Comparison of ENCODE assay signal across 9 mouse cellular contexts in genomic region chr19:4456227-4456626, GRCm38 (mm10). TPM values are rescaled to one million over a fixed set of nuclear protein-coding genes. Genes with fewer than 3 reads are reported as not detected.
A peak's percentile ranks its signal among the peaks of the same experiment; 100 is the strongest.
DNase-seq lines count a peak whose midpoint lies in the region; ATAC-seq and TF ChIP-seq lines count a peak whose summit lies in the region.
"Had no signal": no experiment of that assay in that cellular context is flagged by ENCODE, and none has a peak within 500 bp of the region (broad histone marks: within the 10 kb centered on the region; RNA-seq: fewer than 3 reads in every experiment).

No protein-coding gene starts in this region.

- no peaks in the 10 kb centered on the region for H3K9me3 ChIP-seq in intestine, postnatal 0 days (ENCODE audit: control insufficient read depth)
- H3K9me3 ChIP-seq in intestine, embryonic 15.5 days: no peaks in the 10 kb centered on the region
- H3K9me3 ChIP-seq in MEL (replicated peaks; ENCODE audit: insufficient read depth, low read length): no peaks in the 10 kb centered on the region
- no peaks in the 10 kb centered on the region for H3K9me3 ChIP-seq in limb, embryonic 11.5 days (ENCODE audit: control insufficient read depth, low read length)

- no peaks in the 10 kb centered on the region for H3K4me1 ChIP-seq in intestine, postnatal 0 days (replicated peaks; ENCODE audit: control insufficient read depth, insufficient read depth, low read length)
- H3K4me1 ChIP-seq in intestine, embryonic 15.5 days (replicated peaks): 0 out of 2 replicates have a peak, but pooled peaks cover 4% of the 10 kb centered on the region
- 0 out of 4 replicates have a peak, but pooled peaks cover 0 to 3% of the 10 kb centered on the region in 2 experiments for H3K4me1 ChIP-seq in MEL (ENCODE audit: control insufficient read depth in 1 of 2, insufficient read depth in 2 of 2, low read length in 2 of 2)
- H3K4me1 ChIP-seq in limb, embryonic 11.5 days (ENCODE audit: control insufficient read depth, insufficient read depth, low read length): 0 out of 2 replicates have a peak, but pooled peaks cover 2% of the 10 kb centered on the region
- H3K4me1 ChIP-seq in olfactory bulb, adult 2 months (ENCODE audit: control insufficient read depth, insufficient read depth, low read length): peaks cover 20% of the 10 kb centered on the region

- DNase-seq in MEL (ENCODE audit: low read depth, low spot score): peak; percentile 66
- DNase-seq in heart, postnatal 36 days: peak; percentile 34 to 68
- DNase-seq in limb, embryonic 11.5 days (ENCODE audit: low spot score): peak; percentile 79
- DNase-seq in urinary bladder, postnatal 25 days (ENCODE audit: low spot score): peak; percentile 55

- no peak overlapping the region for H3K9ac ChIP-seq in intestine, postnatal 0 days (ENCODE audit: low read depth, low read length)
- H3K9ac ChIP-seq in intestine, embryonic 15.5 days: no peak overlapping the region
- no peak overlapping the region for H3K9ac ChIP-seq in MEL (ENCODE audit: control insufficient read depth, low read depth, low read length, poor library complexity, severe bottlenecking)
- H3K9ac ChIP-seq in limb, embryonic 11.5 days (ENCODE audit: low read length): no peak overlapping the region

- TF ChIP-seq RAD21 in MEL (IDR thresholded peaks at IDR 0.05; ENCODE audit: low read depth, low read length): peak; percentile 15

- H3K4me2 ChIP-seq in intestine, postnatal 0 days (replicated peaks; ENCODE audit: low read depth): no peak overlapping the region
- H3K4me2 ChIP-seq in intestine, embryonic 15.5 days (replicated peaks): no peak overlapping the region
- no peak overlapping the region for H3K4me2 ChIP-seq in limb, embryonic 11.5 days (ENCODE audit: low read depth, severe bottlenecking)

- H3K27ac ChIP-seq in intestine, postnatal 0 days (ENCODE audit: low read depth, low read length): no peak overlapping the region
- H3K27ac ChIP-seq in intestine, embryonic 15.5 days: no peak overlapping the region
- H3K27ac ChIP-seq in MEL (ENCODE audit: control insufficient read depth, low read depth, low read length): no peak overlapping the region
- H3K27ac ChIP-seq in limb, embryonic 11.5 days (replicated peaks; ENCODE audit: low read depth, low read length): no peak overlapping the region
- H3K27ac ChIP-seq in olfactory bulb, adult 2 months (ENCODE audit: insufficient read depth, low read depth, low read length): no peak overlapping the region

- intact Hi-C loops in heart, postnatal 36 days (cut with DNase I): no loop called here

- H3K79me2 ChIP-seq in MEL (ENCODE audit: control insufficient read depth, insufficient read depth, low read length, poor library complexity): no peaks in the 10 kb centered on the region

- peaks cover 7% of the 10 kb centered on the region; the same call in 1 of the 2 replicates for H3K27me3 ChIP-seq in intestine, postnatal 0 days (replicated peaks; ENCODE audit: control insufficient read depth, insufficient read depth, low read length)
- H3K27me3 ChIP-seq in intestine, embryonic 15.5 days (replicated peaks): no peaks in the 10 kb centered on the region
- peaks cover 3 to 5% of the 10 kb centered on the region in 2 experiments; a peak in 3 of 4 replicates for H3K27me3 ChIP-seq in MEL (ENCODE audit: control insufficient read depth in 1 of 2, insufficient read depth in 2 of 2, low read length in 2 of 2)
- no peaks in the 10 kb centered on the region for H3K27me3 ChIP-seq in limb, embryonic 11.5 days (ENCODE audit: control insufficient read depth, insufficient read depth, low read length)

- TF ChIP-seq EP300 in MEL (IDR thresholded peaks at IDR 0.05; ENCODE audit: low read depth in 1 of 2, low read length in 2 of 2): no peak

- ATAC-seq in intestine, postnatal 0 days: peak; percentile 36; the same call in 1 of the 2 replicates
- ATAC-seq in intestine, embryonic 15.5 days: no peak
- peak; percentile 20; the same call in 1 of the 2 replicates for ATAC-seq in cerebellum, adult (ENCODE audit: insufficient number of reproducible peaks, low FRiP score, low TSS enrichment)
- no peak; the same call in 1 of the 2 replicates for ATAC-seq in limb, embryonic 11.5 days (ENCODE audit: insufficient number of reproducible peaks, low FRiP score, low TSS enrichment, low read depth)

- no peak overlapping the region for H3K4me3 ChIP-seq in intestine, postnatal 0 days (ENCODE audit: low read depth, low read length)
- no peak overlapping the region for H3K4me3 ChIP-seq in intestine, embryonic 15.5 days (replicated peaks)
- H3K4me3 ChIP-seq in MEL (ENCODE audit: control insufficient read depth in 1 of 2, insufficient read depth in 1 of 2, low read depth in 2 of 2, low read length in 2 of 2): no peak overlapping the region
- no peak overlapping the region for H3K4me3 ChIP-seq in limb, embryonic 11.5 days (ENCODE audit: low read depth, low read length)
- H3K4me3 ChIP-seq in olfactory bulb, adult 2 months (ENCODE audit: insufficient read depth, low read depth, low read length): no peak overlapping the region

- WGBS in intestine, postnatal 0 days: 12% methylated on average over 11 of the region's 11 CpGs
- 15% methylated on average over 11 of the region's 11 CpGs for WGBS in intestine, embryonic 15.5 days
- 10% methylated on average over 11 of the region's 11 CpGs for WGBS in limb, embryonic 11.5 days
- WGBS in olfactory bulb, adult 2 months: 25% methylated on average over 11 of the region's 11 CpGs

- no peak for TF ChIP-seq POLR2A in MEL (IDR thresholded peaks at IDR 0.05; ENCODE audit: control insufficient read depth in 1 of 2, insufficient read depth in 1 of 2, low read depth in 1 of 2, low read length in 2 of 2, poor library complexity in 1 of 2)
- TF ChIP-seq POLR2A in olfactory bulb, adult 2 months (IDR thresholded peaks at IDR 0.05; ENCODE audit: insufficient read depth, low read depth, low read length): no peak

- peak; percentile 81 for TF ChIP-seq CTCF in intestine, postnatal 0 days (IDR thresholded peaks at IDR 0.05; ENCODE audit: low read depth)
- peak; percentile 80 to 92 (median 83) for TF ChIP-seq CTCF in MEL (IDR thresholded peaks at IDR 0.05 in 2 of 3, conservative IDR thresholded peaks at IDR 0.05 in 1 of 3; ENCODE audit: control insufficient read depth in 1 of 3, insufficient read depth in 1 of 3, low read depth in 2 of 3, low read length in 3 of 3, poor library complexity in 1 of 3, severe bottlenecking in 1 of 3)
- TF ChIP-seq CTCF in olfactory bulb, adult 2 months (IDR thresholded peaks at IDR 0.05; ENCODE audit: insufficient read depth, low read depth, low read length): peak; percentile 60; the same call in 1 of the 2 replicates

- H3K36me3 ChIP-seq in intestine, postnatal 0 days (ENCODE audit: control insufficient read depth, insufficient read depth): no peaks in the 10 kb centered on the region
- no peaks in the 10 kb centered on the region for H3K36me3 ChIP-seq in intestine, embryonic 15.5 days
- no peaks in the 10 kb centered on the region for H3K36me3 ChIP-seq in MEL (ENCODE audit: control insufficient read depth in 1 of 2, insufficient read depth in 2 of 2, low read length in 2 of 2)
- no peaks in the 10 kb centered on the region for H3K36me3 ChIP-seq in limb, embryonic 11.5 days (ENCODE audit: control insufficient read depth, insufficient read depth, low read length)

RNA-seq across cellular contexts. Expression of gene Rhod, which starts 17.0 kb away (rescaled TPM):
- 54.8 and 60.3 TPM in 2 replicates for polyA plus RNA-seq in intestine, postnatal 0 days (2015; fragmentation: Nextera tagmentation; extraction: Ambion mirVana)
- 20.0 and 21.6 TPM in 2 replicates for polyA plus RNA-seq in intestine, embryonic 15.5 days (2015; fragmentation: Nextera tagmentation; extraction: Ambion mirVana)
- not detected in 2 replicates for total RNA-seq in MEL (2012; rRNA removed)
- under 1 TPM in 1 of 2 experiments, not detected in 1; 0.06 TPM for polyA plus RNA-seq in MEL (2012; ENCODE audit: insufficient read depth in 1 of 2, insufficient read length in 2 of 2, low read depth in 1 of 2, low replicate concordance in 2 of 2, missing spikeins in 1 of 2)
- total RNA-seq in heart, postnatal 36 days (2021): 1 to 10 TPM; 5.5 to 5.8 TPM
- 37.3 and 39.0 TPM in 2 replicates for polyA plus RNA-seq in limb, embryonic 11.5 days (2014; fragmentation: Nextera tagmentation; extraction: Ambion mirVana)
- polyA plus RNA-seq in olfactory bulb, adult 2 months (2012; ENCODE audit: insufficient read depth, insufficient read length, low replicate concordance, missing spikeins): not detected in 2 replicates

RNA-seq across cellular contexts. Expression of gene Syt12, which starts 21.0 kb away (rescaled TPM):
- polyA plus RNA-seq in intestine, postnatal 0 days (2015; fragmentation: Nextera tagmentation; extraction: Ambion mirVana): 0.23 and 0.26 TPM in 2 replicates
- 0.33 and 0.46 TPM in 2 replicates for polyA plus RNA-seq in intestine, embryonic 15.5 days (2015; fragmentation: Nextera tagmentation; extraction: Ambion mirVana)
- not detected in 2 replicates for total RNA-seq in MEL (2012; rRNA removed)
- not detected for polyA plus RNA-seq in MEL (2012; ENCODE audit: insufficient read depth in 1 of 2, insufficient read length in 2 of 2, low read depth in 1 of 2, low replicate concordance in 2 of 2, missing spikeins in 1 of 2)
- total RNA-seq in heart, postnatal 36 days (2021): 1 to 10 TPM; 6.2 to 8.2 TPM
- 0.09 and 0.49 TPM in 2 replicates for polyA plus RNA-seq in limb, embryonic 11.5 days (2014; fragmentation: Nextera tagmentation; extraction: Ambion mirVana)
- not detected in 2 replicates for polyA plus RNA-seq in olfactory bulb, adult 2 months (2012; ENCODE audit: insufficient read depth, insufficient read length, low replicate concordance, missing spikeins)

RNA-seq across cellular contexts. Expression of gene 2010003K11Rik, which starts 42.2 kb away (rescaled TPM):
- polyA plus RNA-seq in intestine, postnatal 0 days (2015; fragmentation: Nextera tagmentation; extraction: Ambion mirVana): 156 and 165 TPM in 2 replicates
- polyA plus RNA-seq in intestine, embryonic 15.5 days (2015; fragmentation: Nextera tagmentation; extraction: Ambion mirVana): 7.6 and 9.7 TPM in 2 replicates
- not detected in 2 replicates for total RNA-seq in MEL (2012; rRNA removed)
- not detected for polyA plus RNA-seq in MEL (2012; ENCODE audit: insufficient read depth in 1 of 2, insufficient read length in 2 of 2, low read depth in 1 of 2, low replicate concordance in 2 of 2, missing spikeins in 1 of 2)
- total RNA-seq in heart, postnatal 36 days (2021): under 1 TPM in 1 of 2 experiments, not detected in 1; 0.25 TPM
- not detected in 2 replicates for polyA plus RNA-seq in limb, embryonic 11.5 days (2014; fragmentation: Nextera tagmentation; extraction: Ambion mirVana)
- not detected in 2 replicates for polyA plus RNA-seq in olfactory bulb, adult 2 months (2012; ENCODE audit: insufficient read depth, insufficient read length, low replicate concordance, missing spikeins)
- total RNA-seq: left cerebral cortex, postnatal 25 days had no signal

RNA-seq across cellular contexts. Expression of gene Pcx, which starts 54.0 kb away (rescaled TPM):
- 6.1 and 7.0 TPM in 2 replicates for polyA plus RNA-seq in intestine, postnatal 0 days (2015; fragmentation: Nextera tagmentation; extraction: Ambion mirVana)
- polyA plus RNA-seq in intestine, embryonic 15.5 days (2015; fragmentation: Nextera tagmentation; extraction: Ambion mirVana): 11.8 and 15.0 TPM in 2 replicates
- 5.9 and 7.2 TPM in 2 replicates for total RNA-seq in MEL (2012; rRNA removed)
- 1 to 10 TPM in 1 of 2 experiments, not detected in 1; 7.9 TPM for polyA plus RNA-seq in MEL (2012; ENCODE audit: insufficient read depth in 1 of 2, insufficient read length in 2 of 2, low read depth in 1 of 2, low replicate concordance in 2 of 2, missing spikeins in 1 of 2)
- 10 to 100 TPM; 36.9 to 43.8 TPM for total RNA-seq in heart, postnatal 36 days (2021)
- polyA plus RNA-seq in limb, embryonic 11.5 days (2014; fragmentation: Nextera tagmentation; extraction: Ambion mirVana): 12.4 and 14.0 TPM in 2 replicates
- polyA plus RNA-seq in olfactory bulb, adult 2 months (2012; ENCODE audit: insufficient read depth, insufficient read length, low replicate concordance, missing spikeins): not detected in 2 replicates

RNA-seq across cellular contexts. Expression of gene Kdm2a, which starts 58.1 kb away (rescaled TPM):
- 21.0 and 21.2 TPM in 2 replicates for polyA plus RNA-seq in intestine, postnatal 0 days (2015; fragmentation: Nextera tagmentation; extraction: Ambion mirVana)
- polyA plus RNA-seq in intestine, embryonic 15.5 days (2015; fragmentation: Nextera tagmentation; extraction: Ambion mirVana): 37.5 and 38.9 TPM in 2 replicates
- total RNA-seq in MEL (2012; rRNA removed): 20.3 and 24.8 TPM in 2 replicates
- 10 to 100 TPM in 1 of 2 experiments, not detected in 1; 55.9 TPM for polyA plus RNA-seq in MEL (2012; ENCODE audit: insufficient read depth in 1 of 2, insufficient read length in 2 of 2, low read depth in 1 of 2, low replicate concordance in 2 of 2, missing spikeins in 1 of 2)
- 10 to 100 TPM; 39.4 to 41.1 TPM for total RNA-seq in heart, postnatal 36 days (2021)
- polyA plus RNA-seq in limb, embryonic 11.5 days (2014; fragmentation: Nextera tagmentation; extraction: Ambion mirVana): 61.0 and 69.3 TPM in 2 replicates
- 282 TPM in 1 of 2 replicates, not detected in the other for polyA plus RNA-seq in olfactory bulb, adult 2 months (2012; ENCODE audit: insufficient read depth, insufficient read length, low replicate concordance, missing spikeins)

Comparison
In these comparisons a context has a peak if more than half of its experiments do, and no peak if none do; other contexts are left out.
1. ATAC-seq: peak in intestine, postnatal 0 days (single experiment) and cerebellum, adult (single experiment); none in intestine, embryonic 15.5 days (single experiment) and limb, embryonic 11.5 days (single experiment).
2. RNA of gene 2010003K11Rik, which starts 42.2 kb away (polyA plus RNA-seq): 156 to 165 TPM in intestine, postnatal 0 days; 7.6 to 9.7 TPM in intestine, embryonic 15.5 days, not detected in MEL, not detected in limb, embryonic 11.5 days and not detected in olfactory bulb, adult 2 months; every median in the first group is over 10 times any median in the second.
3. RNA of gene Rhod, which starts 17.0 kb away (polyA plus RNA-seq): 54.8 to 60.3 TPM in intestine, postnatal 0 days, 37.3 to 39.0 TPM in limb, embryonic 11.5 days and 20.0 to 21.6 TPM in intestine, embryonic 15.5 days; 0.06 TPM in MEL and not detected in olfactory bulb, adult 2 months; every median in the first group is over 10 times any median in the second.
4. Peak in every context shown above with its lines, with median percentiles within 50 percentile points of each other: CTCF ChIP-seq and DNase-seq.